Mouse (Mus musculus): Measurements from ENCODE around the gene Fam136a. TPM values are rescaled to one million over a fixed set of nuclear protein-coding genes. Genes with fewer than 3 reads are reported as not detected.

The Fam136a gene
- polyA plus RNA-seq, 1 experiment from 2014 or later = 65.2 TPM

DNA sequence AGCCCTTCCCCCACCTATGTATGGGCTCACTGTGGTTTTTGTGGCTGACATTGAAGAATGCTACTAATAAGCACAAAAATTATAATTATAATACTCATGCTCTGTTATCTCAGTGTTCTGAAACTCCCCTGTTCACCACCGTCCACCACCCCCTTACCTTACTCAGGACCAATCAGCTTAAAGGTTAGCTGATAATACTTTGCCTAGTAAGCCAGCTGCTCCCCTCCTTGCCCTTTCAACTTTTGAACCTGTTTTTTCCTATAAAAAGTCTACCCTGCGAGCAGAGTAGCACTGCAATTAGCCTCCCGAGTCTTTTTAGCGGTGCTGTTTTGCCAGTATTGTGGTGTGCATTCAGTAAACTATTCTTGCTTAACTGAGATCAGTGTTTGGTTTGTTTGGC lies 19.2 kb downstream of the Fam136a start:
- Histone ChIP-seq H3K27me3 (no peaks in the 10 kb centered on the region), H3K4me1 (replicated peaks) (peaks cover 15% of the 10 kb centered on the region), H3K4me3 (replicated peaks) (no peak overlapping the region), H3K9ac (no peak overlapping the region), H3K27ac (replicated peaks) (0 out of 2 replicates have a peak overlapping the region, but pooled peaks have one; percentile 16), H3K36me3 (replicated peaks) (peaks cover 32% of the 10 kb centered on the region), H3K9me3 (replicated peaks) (no peaks in the 10 kb centered on the region), H3K4me2 (peak overlapping the region; percentile 18; the same call in 1 of the 2 replicates)
- no peak for ATAC-seq (ENCODE audit: insufficient read depth)
- 37% methylated on average over 4 of the region's 4 CpGs for WGBS (ENCODE audit: insufficient replicate concordance)

DNA sequence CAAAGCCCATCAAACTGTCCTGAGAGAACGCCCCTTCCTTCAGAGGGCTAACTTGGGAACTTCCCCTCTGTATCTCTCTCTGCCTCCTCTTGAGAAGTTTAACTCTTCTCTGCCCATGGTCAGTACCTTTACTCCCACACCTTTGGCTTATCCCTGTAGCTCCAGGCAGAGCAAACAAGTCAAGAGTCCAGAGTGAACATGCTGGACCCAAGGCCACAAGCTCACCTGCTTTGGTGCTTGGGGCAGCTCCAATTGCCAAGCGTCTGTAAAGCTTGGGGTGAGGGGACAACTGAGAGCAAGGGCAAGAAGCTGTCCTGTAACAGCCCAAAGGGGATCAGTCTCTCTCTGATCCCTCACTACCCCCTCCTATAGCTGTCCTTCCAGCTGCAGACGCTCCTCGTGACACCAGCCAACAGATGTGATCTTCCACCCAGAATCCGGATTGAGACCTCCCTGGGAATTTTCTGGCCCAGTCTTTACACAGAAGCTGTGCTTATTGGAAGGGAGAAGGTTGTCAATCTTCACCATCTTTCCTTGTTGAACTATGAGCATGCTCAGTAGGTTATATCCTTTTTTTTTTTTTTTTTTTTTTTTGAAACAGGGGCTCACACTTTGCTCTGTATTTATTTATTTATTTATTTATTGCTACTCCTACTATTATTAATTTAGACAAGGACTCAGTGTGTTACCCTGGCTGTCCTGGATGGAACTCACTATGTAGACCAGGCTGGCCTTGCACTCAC lies 20.1 kb downstream of the Fam136a start:
- no peaks in the 10 kb centered on the region for H3K27me3 ChIP-seq
- 59% methylated on average over 5 of the region's 5 CpGs for WGBS (ENCODE audit: insufficient replicate concordance)
- ATAC-seq (ENCODE audit: insufficient read depth) = peak; percentile 56
- no peak overlapping the region for H3K4me3 ChIP-seq (replicated peaks)
- H3K27ac ChIP-seq (replicated peaks) = peak overlapping the region; percentile 39; the same call in 1 of the 2 replicates
- H3K4me2 ChIP-seq = peak overlapping the region; percentile 18; the same call in 1 of the 2 replicates
- no peak overlapping the region for H3K9ac ChIP-seq
- H3K4me1 ChIP-seq (replicated peaks) = peaks cover 15% of the 10 kb centered on the region
- H3K9me3 ChIP-seq (replicated peaks) = no peaks in the 10 kb centered on the region
- peaks cover 36% of the 10 kb centered on the region for H3K36me3 ChIP-seq (replicated peaks)

DNA sequence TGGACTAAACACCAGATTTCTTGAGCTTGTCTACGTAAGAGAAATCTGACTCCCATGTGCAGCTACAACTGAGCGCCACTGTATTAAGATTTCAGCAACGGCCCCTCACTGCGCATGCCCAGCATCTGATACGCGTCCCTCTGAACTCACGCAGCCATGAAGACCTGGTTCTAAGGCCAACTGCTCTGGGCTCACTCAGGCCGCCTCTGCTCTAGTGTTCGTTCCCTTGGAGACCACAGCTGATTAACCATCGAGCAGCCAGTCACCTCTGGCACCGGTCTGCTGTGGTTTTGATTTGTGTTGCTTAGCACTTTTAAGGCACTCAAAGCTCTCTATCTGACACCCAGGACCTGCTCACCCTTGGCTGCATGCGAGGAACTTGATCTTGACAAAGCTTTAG lies 21.9 kb downstream of the Fam136a start:
- Histone ChIP-seq H3K36me3 (replicated peaks) (peaks cover 54% of the 10 kb centered on the region), H3K27me3 (no peaks in the 10 kb centered on the region), H3K27ac (replicated peaks) (no peak overlapping the region), H3K4me3 (replicated peaks) (no peak overlapping the region), H3K4me1 (replicated peaks) (peaks cover 15% of the 10 kb centered on the region), H3K9ac (no peak overlapping the region), H3K4me2 (no peak overlapping the region), H3K9me3 (replicated peaks) (no peaks in the 10 kb centered on the region)
- 79% methylated on average over 12 of the region's 12 CpGs for WGBS (ENCODE audit: insufficient replicate concordance)
- ATAC-seq (ENCODE audit: insufficient read depth) = no peak

DNA sequence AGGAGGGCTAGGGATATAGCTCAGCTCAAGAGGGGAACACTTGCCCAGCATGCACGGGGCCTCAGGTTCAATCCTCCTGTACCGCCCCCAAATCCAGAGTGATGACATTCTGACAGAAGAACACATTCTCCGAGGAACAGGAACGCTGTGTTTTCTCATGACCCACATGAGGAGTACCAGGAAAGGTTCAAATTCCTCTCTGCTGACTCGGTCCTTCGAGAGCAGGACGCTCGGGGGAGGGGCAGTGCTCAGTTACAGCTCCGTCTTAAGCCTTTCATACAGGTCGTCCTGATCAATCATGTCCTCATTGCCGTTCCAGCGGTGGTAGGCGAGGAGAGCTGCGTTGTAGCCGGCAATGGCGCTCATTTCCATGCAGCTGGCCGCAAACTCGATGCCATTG lies 23.0 kb downstream of the Fam136a start:
- Histone ChIP-seq H3K27ac (replicated peaks) (no peak overlapping the region), H3K4me2 (no peak overlapping the region), H3K27me3 (no peaks in the 10 kb centered on the region), H3K4me3 (replicated peaks) (no peak overlapping the region), H3K9ac (no peak overlapping the region), H3K4me1 (replicated peaks) (peaks cover 15% of the 10 kb centered on the region), H3K9me3 (replicated peaks) (no peaks in the 10 kb centered on the region), H3K36me3 (replicated peaks) (peaks cover 62% of the 10 kb centered on the region)
- 74% methylated on average over 18 of the region's 18 CpGs for WGBS (ENCODE audit: insufficient replicate concordance)
- no peak for ATAC-seq (ENCODE audit: insufficient read depth)

DNA sequence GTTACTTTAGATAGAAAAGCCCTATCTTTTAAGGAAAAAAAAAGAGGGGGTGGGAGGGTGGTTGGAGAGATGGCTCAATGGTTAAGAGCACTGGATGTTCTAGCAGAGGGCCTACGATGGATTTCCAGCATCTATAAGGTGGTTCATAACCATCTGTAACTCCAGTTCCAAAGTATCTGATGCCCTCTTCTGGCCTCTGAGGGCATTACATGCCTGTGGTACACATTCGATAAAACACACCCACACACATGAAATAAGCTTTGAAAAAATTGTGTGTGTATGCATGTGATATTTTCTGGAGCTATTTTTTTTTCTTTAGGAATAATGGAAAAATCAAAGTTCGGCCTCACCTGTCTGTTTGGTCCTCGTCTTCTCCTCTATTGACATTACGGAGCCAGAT lies 25.9 kb downstream of the Fam136a start:
- Histone ChIP-seq H3K4me2 (no peak overlapping the region), H3K9me3 (replicated peaks) (no peaks in the 10 kb centered on the region), H3K27me3 (no peaks in the 10 kb centered on the region), H3K4me3 (replicated peaks) (no peak overlapping the region), H3K4me1 (replicated peaks) (peaks cover 26% of the 10 kb centered on the region), H3K27ac (replicated peaks) (no peak overlapping the region), H3K36me3 (replicated peaks) (peaks cover 72% of the 10 kb centered on the region), H3K9ac (no peak overlapping the region)
- ATAC-seq (ENCODE audit: insufficient read depth) = no peak
- WGBS (ENCODE audit: insufficient replicate concordance) = 76% methylated on average over 5 of the region's 5 CpGs

DNA sequence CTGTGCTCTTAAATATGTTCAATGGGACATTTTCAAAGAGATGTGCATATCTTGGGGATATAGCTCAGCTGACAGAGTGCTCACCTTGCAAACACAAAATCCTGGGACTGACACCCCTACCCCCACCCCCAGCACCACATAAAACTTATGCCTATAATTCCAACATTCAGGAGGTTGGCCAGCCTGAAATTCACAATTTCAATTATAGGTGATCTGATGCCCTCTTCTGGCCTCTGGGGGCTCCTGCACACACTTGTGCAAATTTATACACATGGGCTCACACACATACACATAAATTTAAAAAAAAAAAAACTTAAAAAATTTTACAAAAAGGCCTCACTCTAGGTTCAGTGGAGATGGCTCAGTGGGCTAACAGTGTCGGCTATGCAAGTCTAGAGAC lies 27.7 kb downstream of the Fam136a start:
- Histone ChIP-seq H3K27me3 (0 out of 2 replicates have a peak, but pooled peaks cover 4% of the 10 kb centered on the region), H3K9ac (no peak overlapping the region), H3K4me2 (no peak overlapping the region), H3K4me3 (replicated peaks) (no peak overlapping the region), H3K27ac (replicated peaks) (no peak overlapping the region), H3K9me3 (replicated peaks) (no peaks in the 10 kb centered on the region), H3K36me3 (replicated peaks) (peaks cover 59% of the 10 kb centered on the region), H3K4me1 (replicated peaks) (peaks cover 41% of the 10 kb centered on the region)
- 74% methylated on average over 1 of the region's 1 CpGs for WGBS (ENCODE audit: insufficient replicate concordance)
- ATAC-seq (ENCODE audit: insufficient read depth) = no peak

DNA sequence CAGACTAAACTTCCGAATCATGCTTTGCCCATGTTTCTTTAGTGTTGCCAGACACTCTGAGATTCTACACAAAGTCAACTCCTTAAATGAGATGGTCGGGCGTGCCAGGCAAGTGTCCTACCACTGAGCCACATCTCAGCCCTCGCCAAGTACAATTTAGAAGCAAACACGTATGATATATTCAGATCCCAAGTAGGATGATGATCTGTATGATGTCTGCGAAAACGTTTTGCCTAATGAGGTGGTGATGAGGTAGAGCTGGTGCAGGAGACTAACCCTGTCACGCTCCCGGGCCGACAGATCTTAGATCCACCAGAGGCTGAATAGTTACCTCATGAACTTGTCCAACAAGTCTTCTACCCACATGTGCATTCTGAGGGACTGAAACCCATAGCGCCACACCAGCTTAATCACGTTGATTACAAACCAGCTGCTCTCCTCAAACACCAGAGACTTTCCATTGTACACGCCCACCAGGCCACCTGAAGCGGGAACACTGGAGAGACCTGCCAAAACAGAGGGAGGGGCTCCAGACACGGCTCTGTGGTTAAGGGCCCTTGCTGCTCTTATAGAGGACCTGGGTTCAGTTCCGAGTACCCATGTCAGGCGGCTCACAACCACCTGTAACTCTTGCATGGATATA lies 28.8 kb downstream of the Fam136a start:
- H3K36me3 ChIP-seq (replicated peaks) = peaks cover 49% of the 10 kb centered on the region
- peaks cover 8% of the 10 kb centered on the region; the same call in 1 of the 2 replicates for H3K27me3 ChIP-seq
- H3K27ac ChIP-seq (replicated peaks) = no peak overlapping the region
- H3K4me2 ChIP-seq = 0 out of 2 replicates have a peak overlapping the region, but pooled peaks have one; percentile 97
- no peak for ATAC-seq (ENCODE audit: insufficient read depth)
- H3K4me3 ChIP-seq (replicated peaks) = no peak overlapping the region
- 81% methylated on average over 17 of the region's 17 CpGs for WGBS (ENCODE audit: insufficient replicate concordance)
- peaks cover 45% of the 10 kb centered on the region for H3K4me1 ChIP-seq (replicated peaks)
- no peaks in the 10 kb centered on the region for H3K9me3 ChIP-seq (replicated peaks)
- no peak overlapping the region for H3K9ac ChIP-seq

DNA sequence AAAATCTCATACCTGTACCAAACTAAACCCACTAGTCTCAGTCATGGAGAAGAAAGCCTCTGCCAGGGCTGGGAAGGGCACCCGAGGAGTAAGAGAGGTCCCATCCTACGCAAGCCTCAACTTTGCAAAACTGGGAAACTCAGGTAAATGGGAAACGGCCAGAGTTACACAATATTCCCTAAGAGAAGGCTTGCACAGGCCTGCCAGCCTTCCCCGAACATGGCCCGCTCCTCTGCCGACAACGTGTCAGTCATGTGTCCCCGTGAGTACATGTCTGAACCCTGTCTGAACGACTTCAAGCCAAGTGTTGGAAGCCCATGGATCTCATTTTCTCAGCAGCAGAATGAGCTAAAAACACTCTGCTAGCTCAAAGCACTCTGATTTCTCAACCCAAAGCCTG lies 29.6 kb downstream of the Fam136a start:
- no peak for ATAC-seq (ENCODE audit: insufficient read depth)
- peaks cover 46% of the 10 kb centered on the region for H3K4me1 ChIP-seq (replicated peaks)
- peak overlapping the region; percentile 94 for H3K4me3 ChIP-seq (replicated peaks)
- 0 out of 2 replicates have a peak overlapping the region, but pooled peaks have one; percentile 10 for H3K9ac ChIP-seq
- peak overlapping the region; percentile 97 for H3K4me2 ChIP-seq
- H3K9me3 ChIP-seq (replicated peaks) = no peaks in the 10 kb centered on the region
- peaks cover 41% of the 10 kb centered on the region for H3K36me3 ChIP-seq (replicated peaks)
- H3K27ac ChIP-seq (replicated peaks) = peak overlapping the region; percentile 29
- 77% methylated on average over 9 of the region's 9 CpGs for WGBS (ENCODE audit: insufficient replicate concordance)
- peaks cover 9% of the 10 kb centered on the region; the same call in 1 of the 2 replicates for H3K27me3 ChIP-seq

DNA sequence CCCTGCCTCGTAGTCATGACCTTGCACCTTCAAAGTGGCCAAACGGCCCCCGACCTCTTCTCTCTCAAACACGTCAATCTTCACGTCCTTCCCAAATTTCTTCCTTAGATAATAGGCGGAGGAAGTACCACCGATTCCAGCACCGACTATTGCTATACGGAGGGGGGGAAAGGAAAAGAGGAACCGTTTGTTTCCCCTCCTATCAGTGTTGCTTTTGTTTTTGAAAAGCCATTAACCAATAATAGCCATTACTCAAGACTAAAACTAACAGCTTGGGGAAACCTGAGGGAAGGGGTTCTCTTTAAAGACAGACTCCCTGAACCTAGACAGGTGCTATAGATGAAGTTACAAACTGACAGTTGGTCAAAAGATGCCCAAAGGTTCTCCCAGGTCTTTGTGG lies 30.5 kb downstream of the Fam136a start:
- WGBS (ENCODE audit: insufficient replicate concordance) = 12% methylated on average over 10 of the region's 10 CpGs

DNA sequence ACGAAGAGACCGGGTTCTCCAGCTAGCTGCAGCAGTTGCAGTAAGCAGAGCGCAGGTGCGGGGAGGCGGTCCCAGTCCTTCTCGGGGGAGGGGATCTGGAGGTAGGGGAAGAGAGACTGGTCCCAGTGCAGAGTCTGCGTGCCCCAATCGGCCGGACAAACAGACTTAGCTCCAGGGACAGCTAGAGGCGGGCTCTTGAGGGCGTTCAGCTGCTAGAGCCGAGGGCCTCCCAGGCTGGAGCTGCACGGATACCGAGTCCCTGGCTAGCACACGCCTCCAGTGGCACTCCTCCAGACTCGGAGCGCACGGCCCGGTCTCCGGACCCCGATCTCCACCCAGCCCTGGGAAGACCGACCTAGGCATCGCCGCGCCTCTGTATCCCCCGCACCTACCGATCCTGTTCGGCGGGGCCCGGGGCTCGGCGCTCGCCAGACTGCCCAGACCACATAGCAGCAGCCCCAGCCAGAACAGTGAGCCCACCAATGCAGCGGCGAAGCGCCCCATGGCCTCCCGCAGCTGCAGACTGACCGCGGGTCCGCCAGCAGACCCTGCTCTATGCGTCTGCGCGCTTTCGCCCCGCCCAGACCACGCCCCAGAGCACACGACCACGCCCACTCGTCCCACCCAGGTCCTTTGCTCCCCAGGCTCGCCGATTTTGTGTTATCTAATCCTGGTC lies 31.3 kb downstream of the Fam136a start, which contains the start of gene Pcyox1:
TSS of gene Pcyox1 (minus strand) at position 574 of the 676 bp plus-strand sequence.
- H3K27ac ChIP-seq (replicated peaks) = peak within 1 kb of the TSS; percentile 90
- peak; percentile 87 for ATAC-seq (ENCODE audit: insufficient read depth)
- H3K36me3 ChIP-seq (replicated peaks) = peaks cover 24% of the 10 kb centered on the region
- H3K9me3 ChIP-seq (replicated peaks) = no peaks in the 10 kb centered on the region
- H3K4me1 ChIP-seq (replicated peaks) = peaks cover 61% of the 10 kb centered on the region
- under 1% methylated on average over 51 of the region's 51 CpGs for WGBS (ENCODE audit: insufficient replicate concordance)
- peaks cover 9% of the 10 kb centered on the region; the same call in 1 of the 2 replicates for H3K27me3 ChIP-seq
- peak within 1 kb of the TSS; percentile 80 for H3K9ac ChIP-seq
- peak within 1 kb of the TSS; percentile 97 for H3K4me2 ChIP-seq
- H3K4me3 ChIP-seq (replicated peaks) = peak within 1 kb of the TSS; percentile 94

More for the DNA sequence above, 30.5 kb downstream of the Fam136a start:
- H3K27me3 ChIP-seq = peaks cover 9% of the 10 kb centered on the region; the same call in 1 of the 2 replicates
- no peaks in the 10 kb centered on the region for H3K9me3 ChIP-seq (replicated peaks)
- H3K36me3 ChIP-seq (replicated peaks) = peaks cover 32% of the 10 kb centered on the region
- peak overlapping the region; percentile 80 for H3K9ac ChIP-seq
- H3K4me1 ChIP-seq (replicated peaks) = peaks cover 54% of the 10 kb centered on the region
- peak overlapping the region; percentile 94 for H3K4me3 ChIP-seq (replicated peaks)
- peak overlapping the region; percentile 97 for H3K4me2 ChIP-seq
- peak overlapping the region; percentile 90 for H3K27ac ChIP-seq (replicated peaks)
- no peak for ATAC-seq (ENCODE audit: insufficient read depth)
